Mouse (Mus musculus) kidney, postnatal 0 days (tissue): Measurements from ENCODE around the gene Mt2. TPM values are rescaled to one million over a fixed set of nuclear protein-coding genes. Genes with fewer than 3 reads are reported as not detected.
A peak's percentile ranks its signal among the peaks of the same experiment; 100 is the strongest.

Experiments used
- ATAC-seq: fragments of 200-750 bp; cut with Nextera tagmentation; replicated peaks from 2 replicates; pipeline ENCODE4 v1.8.0; 2017; ENCODE audit warnings: low read depth, moderate number of reproducible peaks, moderate TSS enrichment, moderate library complexity; ENCODE audit not compliant: low FRiP score
- DNase-seq: peaks from one replicate; pipeline ENCODE4 v3.0.0-alpha.2; 2016; ENCODE audit warnings: low spot score
- H3K27ac ChIP-seq: fragments of 300-500 bp; sonication (generic); 2 replicates; pipeline ENCODE4 v1.5.1; 2014; ENCODE audit warnings: mild to moderate bottlenecking
- H3K27me3 ChIP-seq: fragments of 300-500 bp; sonication (generic); 2 replicates; pipeline ENCODE4 v1.6.1; 2014; ENCODE audit warnings: low read length, mixed read lengths; ENCODE audit not compliant: insufficient read depth
- H3K36me3 ChIP-seq: fragments of 300-500 bp; sonication (generic); 2 replicates; pipeline ENCODE4 v1.6.1; 2014; ENCODE audit warnings: low read length, mixed read lengths; ENCODE audit not compliant: insufficient read depth
- H3K4me1 ChIP-seq: fragments of 300-500 bp; sonication (generic); replicated peaks from 2 replicates; pipeline ENCODE4 v1.6.1; 2014; ENCODE audit warnings: antibody characterized with exemption, low read length, mixed read lengths; ENCODE audit not compliant: insufficient read depth
- H3K4me2 ChIP-seq: fragments of 300-500 bp; sonication (generic); 2 replicates; pipeline ENCODE4 v1.6.1; 2014; ENCODE audit warnings: mild to moderate bottlenecking, low read length, moderate library complexity, mixed read lengths
- H3K4me3 ChIP-seq: fragments of 300-500 bp; sonication (generic); replicated peaks from 2 replicates; pipeline ENCODE4 v1.5.1; 2014; ENCODE audit warnings: low read depth, low read length
- H3K9ac ChIP-seq: fragments of 300-500 bp; sonication (generic); 2 replicates; pipeline ENCODE4 v1.6.1; 2014; ENCODE audit warnings: low read depth, low read length
- H3K9me3 ChIP-seq: fragments of 300-500 bp; sonication (generic); replicated peaks from 2 replicates; pipeline ENCODE4 v1.6.1; 2016; ENCODE audit warnings: low read length, inconsistent platforms, mixed read lengths
- CTCF ChIP-seq: IDR thresholded peaks from 2 replicates; pipeline ENCODE4 v1.5.1; 2016; ENCODE audit warnings: antibody characterized with exemption, low read depth, mild to moderate bottlenecking, moderate library complexity
- WGBS: fragments of 180-500 bp; shearing (Covaris S2); extraction: QIAGEN DNeasy Blood & Tissue Kit; methylation state at CpG from one replicate; pipeline ENCODE4 v1.1.7; 2014; 5-methylcytosine and 5-hydroxymethylcytosine counted together
- polyA plus RNA-seq: library from polyadenylated mRNA; unstranded; fragments of >200 nt; fragmentation: Nextera tagmentation; extraction: Ambion mirVana; gene quantifications from 2 replicates; pipeline ENCODE4 v1.2.1, GENCODE M21; 2015

Gene Mt2
- polyA plus RNA-seq, 1 experiment from 2014 or later, result 98.3 TPM

- Histone ChIP-seq H3K27ac (no peak overlapping the region), H3K4me1 (peaks cover 4% of the 10 kb centered on the region), H3K9me3 (no peaks in the 10 kb centered on the region), H3K4me2 (no peak overlapping the region), H3K27me3 (no peaks in the 10 kb centered on the region), H3K4me3 (no peak overlapping the region), H3K9ac (no peak overlapping the region), H3K36me3 (no peaks in the 10 kb centered on the region)
- ATAC-seq, result no peak
- TF ChIP-seq CTCF, result no peak
- WGBS, result 72% methylated on average over 1 of the region's 1 CpGs
- no peak for DNase-seq
Observed at GRCm38 (mm10) chr8:94192926-94193325, 20.5 kb downstream of the Mt2 start.

- TF ChIP-seq CTCF, result no peak
- H3K27me3 ChIP-seq, result no peaks in the 10 kb centered on the region
- no peak overlapping the region for H3K4me2 ChIP-seq
- H3K9ac ChIP-seq, result no peak overlapping the region
- DNase-seq, result no peak
- ATAC-seq, result no peak
- WGBS, result 75% methylated on average over 7 of the region's 7 CpGs
- H3K4me3 ChIP-seq, result no peak overlapping the region
- H3K36me3 ChIP-seq, result no peaks in the 10 kb centered on the region
- peaks cover 4% of the 10 kb centered on the region for H3K4me1 ChIP-seq
- H3K9me3 ChIP-seq, result no peaks in the 10 kb centered on the region
- H3K27ac ChIP-seq, result no peak overlapping the region
Observed at GRCm38 (mm10) chr8:94194591-94195223, 22.2 kb downstream of the Mt2 start.

- Histone ChIP-seq H3K27me3 (no peaks in the 10 kb centered on the region), H3K9me3 (no peaks in the 10 kb centered on the region), H3K27ac (no peak overlapping the region), H3K9ac (no peak overlapping the region), H3K4me3 (no peak overlapping the region), H3K4me2 (no peak overlapping the region), H3K4me1 (no peaks in the 10 kb centered on the region), H3K36me3 (no peaks in the 10 kb centered on the region)
- ATAC-seq, result peak; percentile 65; the same call in 1 of the 2 replicates
- peak; percentile 91 for TF ChIP-seq CTCF
- peak; percentile 80 for DNase-seq
- 44% methylated on average over 10 of the region's 10 CpGs for WGBS
Observed at GRCm38 (mm10) chr8:94199202-94199869, 26.9 kb downstream of the Mt2 start.

DNA sequence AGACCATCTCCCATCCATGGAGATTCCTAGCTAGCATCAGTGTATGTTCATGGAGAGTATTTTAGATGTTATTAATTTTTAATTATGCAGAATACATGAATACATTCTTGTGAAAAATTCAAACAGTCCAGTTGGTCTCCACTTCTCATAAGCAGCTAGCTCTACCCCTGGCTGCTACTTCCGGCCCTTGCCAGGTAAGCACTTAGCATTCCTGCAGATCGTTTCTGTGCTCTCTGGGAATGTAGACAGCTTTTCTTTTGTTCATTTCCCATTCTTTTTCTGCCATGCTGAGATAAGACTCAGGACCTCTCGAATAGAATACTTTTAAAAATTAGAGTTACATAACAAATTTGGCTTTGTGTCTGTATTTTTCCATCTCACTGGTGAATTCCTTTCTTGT is 31.6 kb downstream of the Mt2 start:
- H3K9ac ChIP-seq, result no peak overlapping the region
- ATAC-seq (no peak), DNase-seq (no peak)
- H3K36me3 ChIP-seq, result no peaks in the 10 kb centered on the region
- H3K4me3 ChIP-seq, result no peak overlapping the region
- H3K4me2 ChIP-seq, result no peak overlapping the region
- H3K27ac ChIP-seq, result no peak overlapping the region
- no peak for TF ChIP-seq CTCF
- no peaks in the 10 kb centered on the region for H3K4me1 ChIP-seq
- WGBS, result 73% methylated on average over 3 of the region's 3 CpGs
- no peaks in the 10 kb centered on the region for H3K9me3 ChIP-seq
- H3K27me3 ChIP-seq, result no peaks in the 10 kb centered on the region

DNA sequence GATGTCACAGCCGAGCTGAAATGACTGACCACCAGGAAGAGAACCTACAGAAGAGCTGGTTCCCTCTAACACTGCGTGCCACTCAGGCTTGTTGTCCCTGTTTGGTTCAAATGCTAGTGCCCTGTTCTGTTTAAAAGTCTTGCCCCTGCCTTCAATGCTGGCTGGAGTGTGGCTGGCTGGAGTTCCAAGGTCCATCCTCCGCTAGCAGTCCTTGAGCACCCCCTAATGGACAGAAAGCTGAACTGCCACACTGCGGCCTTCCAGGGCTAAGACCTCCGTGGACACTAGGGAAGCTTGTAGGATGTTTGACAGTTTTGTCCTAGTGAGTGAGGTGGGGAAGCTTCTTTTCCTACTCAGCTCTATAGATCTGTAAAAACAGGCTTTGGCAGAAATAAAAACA is 33.3 kb downstream of the Mt2 start:
- Histone ChIP-seq H3K9me3 (no peaks in the 10 kb centered on the region), H3K4me3 (no peak overlapping the region), H3K9ac (no peak overlapping the region), H3K4me1 (no peaks in the 10 kb centered on the region), H3K27me3 (no peaks in the 10 kb centered on the region), H3K27ac (no peak overlapping the region), H3K36me3 (no peaks in the 10 kb centered on the region), H3K4me2 (no peak overlapping the region)
- ATAC-seq (peak; percentile 66; the same call in 1 of the 2 replicates), DNase-seq (peak; percentile 85)
- 16% methylated on average over 5 of the region's 5 CpGs for WGBS
- peak; percentile 96 for TF ChIP-seq CTCF

DNA sequence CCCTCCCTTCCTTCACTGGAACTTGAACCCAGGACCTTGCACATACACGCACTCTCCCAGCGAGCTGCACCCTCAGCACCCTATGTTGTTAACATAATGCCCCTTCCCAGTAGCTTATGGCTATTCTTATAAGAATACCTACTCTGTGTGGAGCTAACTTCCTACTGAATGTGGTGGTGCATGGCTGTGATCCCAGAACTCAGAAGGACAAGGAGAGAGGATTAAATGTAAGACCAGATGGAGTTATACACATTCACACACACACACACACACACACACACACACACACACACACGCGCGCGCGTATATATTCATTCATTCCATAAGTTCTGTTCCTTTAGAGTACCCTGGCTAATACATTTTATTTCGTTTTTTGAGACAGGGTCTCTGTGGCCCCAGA is 33.8 kb downstream of the Mt2 start:
- Histone ChIP-seq H3K4me1 (no peaks in the 10 kb centered on the region), H3K27me3 (no peaks in the 10 kb centered on the region), H3K4me2 (no peak overlapping the region), H3K4me3 (no peak overlapping the region), H3K9ac (no peak overlapping the region), H3K36me3 (no peaks in the 10 kb centered on the region), H3K9me3 (no peaks in the 10 kb centered on the region), H3K27ac (no peak overlapping the region)
- no peak for TF ChIP-seq CTCF
- WGBS, result 80% methylated on average over 8 of the region's 8 CpGs
- no peak for DNase-seq
- ATAC-seq, result no peak
